Mouse (Mus musculus) embryonic facial prominence, embryonic 12.5 days (tissue): ENCODE measurements around the gene Zfp59. TPM values are rescaled to one million over a fixed set of nuclear protein-coding genes. Genes with fewer than 3 reads are reported as not detected.

ENCODE experiments used
- ATAC-seq: fragments of 200-750 bp; cut with Nextera tagmentation; 2 replicates; pipeline ENCODE4 v1.8.0; 2017; ENCODE audit not compliant: insufficient number of reproducible peaks, insufficient read depth, low FRiP score, low TSS enrichment
- H3K27ac ChIP-seq: fragments of 300-500 bp; sonication (generic); 2 replicates; pipeline ENCODE4 v1.5.1; 2016; ENCODE audit warnings: mild to moderate bottlenecking
- H3K27me3 ChIP-seq: fragments of 300-500 bp; sonication (generic); 2 replicates; pipeline ENCODE4 v1.6.1; 2016; ENCODE audit warnings: mild to moderate bottlenecking, moderate library complexity
- H3K36me3 ChIP-seq: fragments of 300-500 bp; sonication (generic); 2 replicates; pipeline ENCODE4 v1.6.1; 2016; ENCODE audit warnings: mild to moderate bottlenecking
- H3K4me1 ChIP-seq: fragments of 300-500 bp; sonication (generic); 2 replicates; pipeline ENCODE4 v1.6.1; 2016
- H3K4me2 ChIP-seq: fragments of 300-500 bp; sonication (generic); replicated peaks from 2 replicates; pipeline ENCODE4 v1.6.1; 2016; ENCODE audit warnings: mild to moderate bottlenecking, moderate library complexity
- H3K4me3 ChIP-seq: fragments of 300-500 bp; sonication (generic); 2 replicates; pipeline ENCODE4 v1.5.1; 2016; ENCODE audit warnings: mild to moderate bottlenecking
- H3K9ac ChIP-seq: fragments of 300-500 bp; sonication (generic); 2 replicates; pipeline ENCODE4 v1.6.1; 2016; ENCODE audit warnings: mild to moderate bottlenecking, moderate library complexity
- H3K9me3 ChIP-seq: fragments of 300-500 bp; sonication (generic); 2 replicates; pipeline ENCODE4 v1.6.1; 2016; ENCODE audit warnings: mild to moderate bottlenecking, moderate library complexity
- WGBS: fragments of 180-500 bp; shearing (Covaris S2); methylation state at CpG from one replicate; pipeline ENCODE4 v1.1.7; 2016; 5-methylcytosine and 5-hydroxymethylcytosine counted together
- polyA plus RNA-seq: library from polyadenylated mRNA; unstranded; fragments of >200 nt; fragmentation: Nextera tagmentation; extraction: Ambion mirVana; gene quantifications from 2 replicates; pipeline ENCODE4 v1.2.1, GENCODE M21; 2016

The Zfp59 gene
- polyA plus RNA-seq, 1 experiment from 2014 or later = 10.5 TPM

GRCm38 (mm10) chr7:27900601-27901000 is 62.2 kb downstream of the Zfp59 start:
- Histone ChIP-seq H3K4me3 (no peak overlapping the region), H3K9ac (no peak overlapping the region), H3K4me1 (no peaks in the 10 kb centered on the region), H3K4me2 (no peak overlapping the region), H3K36me3 (0 out of 2 replicates have a peak, but pooled peaks cover 2% of the 10 kb centered on the region), H3K27ac (no peak overlapping the region), H3K9me3 (peaks cover 7% of the 10 kb centered on the region), H3K27me3 (no peaks in the 10 kb centered on the region)
- ATAC-seq = no peak
- 89% methylated on average over 4 of the region's 4 CpGs for WGBS

DNA sequence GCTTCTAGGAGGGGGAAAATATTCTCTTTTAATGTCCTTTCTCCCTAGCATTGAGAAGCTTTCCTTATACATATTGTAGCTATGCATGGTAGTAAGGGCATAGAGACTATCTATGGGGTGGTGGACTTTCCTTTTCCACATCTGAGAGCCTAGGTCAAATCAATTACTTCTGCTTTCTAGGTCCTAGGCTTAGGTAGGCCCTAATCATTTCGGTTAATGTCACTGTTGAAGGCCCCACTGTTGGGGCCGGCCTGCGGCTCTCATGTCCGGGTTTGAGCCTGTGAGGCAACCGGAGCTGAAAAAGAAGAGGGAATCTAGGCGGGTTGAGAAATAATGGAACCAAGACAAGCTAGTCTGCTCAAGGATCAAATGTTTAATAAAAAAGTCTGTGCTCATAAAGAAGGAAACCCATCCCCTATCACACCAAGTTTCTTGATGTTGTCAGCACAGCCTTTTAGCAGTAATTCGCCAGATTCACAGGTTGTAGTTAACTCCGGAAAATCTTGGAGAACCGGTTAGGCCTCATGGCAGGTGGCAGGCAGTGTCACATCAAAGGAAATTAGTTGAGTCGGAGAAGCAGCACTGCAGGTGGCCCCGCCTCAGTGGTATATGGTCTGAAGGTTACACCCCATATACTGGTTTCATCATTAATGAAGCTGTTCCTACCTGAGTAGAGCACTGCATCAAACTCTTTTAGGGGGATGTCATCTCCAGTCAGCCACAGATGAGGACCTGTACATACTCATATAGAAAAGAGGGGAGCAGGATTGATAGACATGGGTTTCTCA is 66.8 kb downstream of the Zfp59 start:
- no peak overlapping the region for H3K27ac ChIP-seq

More for the DNA sequence above, 66.8 kb downstream of the Zfp59 start:
- Histone ChIP-seq H3K4me2 (no peak overlapping the region), H3K4me3 (no peak overlapping the region), H3K4me1 (no peaks in the 10 kb centered on the region), H3K9me3 (peaks cover 7% of the 10 kb centered on the region), H3K27me3 (no peaks in the 10 kb centered on the region), H3K36me3 (peaks cover 14% of the 10 kb centered on the region; the same call in 1 of the 2 replicates), H3K9ac (no peak overlapping the region)
- 71% methylated on average over 11 of the region's 11 CpGs for WGBS
- no peak for ATAC-seq

Other genes starting within 250 kb of the Zfp59 start
- 114 and 115 TPM in 2 replicates for gene Akt2, start 247.1 kb upstream of the Zfp59 start, polyA plus RNA-seq
- gene Ttc9b, start 184.7 kb upstream of the Zfp59 start, polyA plus RNA-seq = 2.5 and 3.6 TPM in 2 replicates
- 14.0 and 16.6 TPM in 2 replicates for gene Map3k10, start 164.0 kb upstream of the Zfp59 start, polyA plus RNA-seq
- 4.0 and 5.8 TPM in 2 replicates for gene Zfp607b, start 149.3 kb upstream of the Zfp59 start, polyA plus RNA-seq
- 55.8 and 57.1 TPM in 2 replicates for gene Zfp60, start 107.2 kb upstream of the Zfp59 start, polyA plus RNA-seq
- gene Zfp626, start 31.4 kb upstream of the Zfp59 start, polyA plus RNA-seq = 2.2 and 3.1 TPM in 2 replicates
- gene Zfp607a, start 18.9 kb downstream of the Zfp59 start, polyA plus RNA-seq = 3.9 and 4.5 TPM in 2 replicates
- 11.4 and 12.3 TPM in 2 replicates for gene Zfp974, start 90.9 kb downstream of the Zfp59 start, polyA plus RNA-seq
- 23.4 and 24.8 TPM in 2 replicates for gene Zfp780b, start 140.6 kb downstream of the Zfp59 start, polyA plus RNA-seq
- gene Zfp850, start 175.5 kb downstream of the Zfp59 start, polyA plus RNA-seq = 5.2 and 6.6 TPM in 2 replicates
- gene Psmc4, start 211.5 kb downstream of the Zfp59 start, polyA plus RNA-seq = 347 and 354 TPM in 2 replicates
- gene Fcgbp, start 232.6 kb downstream of the Zfp59 start, polyA plus RNA-seq = 0.40 and 0.73 TPM in 2 replicates